Mouse (Mus musculus) hindbrain, embryonic 12.5 days (tissue): ENCODE measurements around the gene Myt1l. TPM values are rescaled to one million over a fixed set of nuclear protein-coding genes. Genes with fewer than 3 reads are reported as not detected.

ENCODE experiments used
- ATAC-seq: fragments of 200-750 bp; cut with Nextera tagmentation; 2 replicates; pipeline ENCODE4 v1.8.0; 2017; ENCODE audit warnings: moderate TSS enrichment; ENCODE audit not compliant: low FRiP score
- H3K27ac ChIP-seq: fragments of 300-500 bp; sonication (generic); 2 replicates; pipeline ENCODE4 v1.5.1; 2016; ENCODE audit warnings: mild to moderate bottlenecking
- H3K27me3 ChIP-seq: fragments of 300-500 bp; sonication (generic); 2 replicates; pipeline ENCODE4 v1.6.1; 2016; ENCODE audit warnings: mild to moderate bottlenecking
- H3K36me3 ChIP-seq: fragments of 300-500 bp; sonication (generic); 2 replicates; pipeline ENCODE4 v1.6.1; 2016; ENCODE audit warnings: mild to moderate bottlenecking
- H3K4me1 ChIP-seq: fragments of 300-500 bp; sonication (generic); 2 replicates; pipeline ENCODE4 v1.6.1; 2016
- H3K4me2 ChIP-seq: fragments of 300-500 bp; sonication (generic); replicated peaks from 2 replicates; pipeline ENCODE4 v1.6.1; 2016; ENCODE audit warnings: mild to moderate bottlenecking
- H3K4me3 ChIP-seq: fragments of 300-500 bp; sonication (generic); 2 replicates; pipeline ENCODE4 v1.5.1; 2016; ENCODE audit warnings: mild to moderate bottlenecking
- H3K9ac ChIP-seq: fragments of 300-500 bp; sonication (generic); 2 replicates; pipeline ENCODE4 v1.6.1; 2016; ENCODE audit warnings: mild to moderate bottlenecking, moderate library complexity
- H3K9me3 ChIP-seq: fragments of 300-500 bp; sonication (generic); replicated peaks from 2 replicates; pipeline ENCODE4 v1.6.1; 2016; ENCODE audit warnings: mild to moderate bottlenecking
- WGBS: fragments of 180-500 bp; shearing (Covaris S2); methylation state at CpG from one replicate; pipeline ENCODE4 v1.1.7; 2016; 5-methylcytosine and 5-hydroxymethylcytosine counted together
- polyA plus RNA-seq: library from polyadenylated mRNA; unstranded; fragments of >200 nt; fragmentation: Nextera tagmentation; extraction: Ambion mirVana; gene quantifications from 2 replicates; pipeline ENCODE4 v1.2.1, GENCODE M21; 2016

The Myt1l gene
- polyA plus RNA-seq, 1 experiment from 2014 or later, result 58.2 TPM

DNA sequence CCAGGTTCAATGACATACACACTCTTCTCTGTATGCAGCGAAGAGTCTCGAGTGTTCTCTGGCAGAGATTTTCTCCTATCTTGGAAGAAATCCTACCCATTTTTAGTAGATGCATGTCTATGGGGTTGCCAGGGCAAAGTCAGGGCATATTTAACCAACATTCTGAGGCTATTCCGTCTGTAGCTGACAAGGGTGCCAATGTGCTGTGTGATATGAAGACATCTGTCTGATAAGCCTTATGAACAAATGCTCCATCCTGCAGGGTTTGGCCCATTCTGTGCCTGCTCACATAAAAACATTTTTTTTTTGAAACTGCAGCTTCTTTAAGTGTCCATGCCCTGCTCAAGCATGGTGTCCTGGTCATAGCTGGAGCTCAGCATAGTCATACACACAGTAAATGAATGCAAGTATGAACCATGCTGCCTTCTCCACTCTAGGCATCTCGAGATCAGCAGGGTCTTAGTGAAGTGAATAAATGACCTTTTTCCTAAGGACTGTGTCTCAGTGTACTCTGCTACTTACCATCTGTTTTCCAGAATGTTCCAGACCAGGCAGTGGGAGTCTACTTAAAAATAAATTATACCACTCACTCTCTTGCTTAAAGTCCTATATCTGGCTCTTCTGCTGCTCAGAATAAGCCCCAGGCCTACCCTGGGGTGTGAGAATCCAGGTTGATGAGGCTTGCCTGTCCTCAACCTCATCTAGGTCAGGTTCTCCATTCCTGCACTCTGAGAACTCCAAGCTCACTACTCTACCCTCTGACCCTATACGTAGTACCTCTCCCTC lies 227.1 kb downstream of the Myt1l start:
- Histone ChIP-seq H3K36me3 (no peaks in the 10 kb centered on the region), H3K4me2 (no peak overlapping the region), H3K9ac (no peak overlapping the region), H3K4me3 (no peak overlapping the region), H3K27ac (no peak overlapping the region), H3K9me3 (no peaks in the 10 kb centered on the region), H3K4me1 (no peaks in the 10 kb centered on the region; the same call in 1 of the 2 replicates), H3K27me3 (no peaks in the 10 kb centered on the region)
- no peak for ATAC-seq
- 87% methylated on average over 5 of the region's 5 CpGs for WGBS

DNA sequence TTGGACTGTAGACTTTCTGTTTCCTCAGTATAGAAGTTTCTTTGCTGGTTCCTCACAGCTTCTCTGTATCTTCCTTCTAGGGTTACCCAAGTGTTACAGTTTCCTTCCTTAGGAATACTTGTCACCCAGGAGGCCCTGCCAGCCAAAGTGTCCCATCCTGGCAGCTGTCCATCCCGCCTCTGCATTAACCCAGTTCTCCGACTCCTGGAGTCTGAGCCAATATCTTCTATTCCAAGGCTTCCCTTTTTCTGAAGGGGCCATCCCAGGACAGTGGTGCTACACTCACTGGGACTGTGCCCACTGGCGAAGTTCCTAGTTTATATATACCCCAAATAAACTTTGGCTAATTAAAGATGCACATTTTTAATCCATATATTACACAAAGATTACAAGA lies 227.7 kb downstream of the Myt1l start:
- H3K27me3 ChIP-seq, result no peaks in the 10 kb centered on the region
- H3K4me3 ChIP-seq, result no peak overlapping the region
- no peaks in the 10 kb centered on the region for H3K4me1 ChIP-seq
- no peak for ATAC-seq
- no peak overlapping the region for H3K9ac ChIP-seq
- no peaks in the 10 kb centered on the region for H3K36me3 ChIP-seq
- no peaks in the 10 kb centered on the region for H3K9me3 ChIP-seq
- H3K27ac ChIP-seq, result no peak overlapping the region
- WGBS, result 90% methylated on average over 3 of the region's 3 CpGs
- H3K4me2 ChIP-seq, result no peak overlapping the region

GRCm38 (mm10) chr12:29760611-29761010 lies 232.4 kb downstream of the Myt1l start:
- no peak for ATAC-seq
- Histone ChIP-seq H3K27ac (no peak overlapping the region), H3K9ac (no peak overlapping the region), H3K9me3 (no peaks in the 10 kb centered on the region), H3K36me3 (no peaks in the 10 kb centered on the region), H3K4me3 (no peak overlapping the region), H3K4me1 (no peaks in the 10 kb centered on the region), H3K27me3 (no peaks in the 10 kb centered on the region), H3K4me2 (no peak overlapping the region)
- 86% methylated on average over 4 of the region's 4 CpGs for WGBS

- H3K4me1 ChIP-seq, result no peaks in the 10 kb centered on the region
- H3K9ac ChIP-seq, result no peak overlapping the region
- H3K9me3 ChIP-seq, result no peaks in the 10 kb centered on the region
- no peaks in the 10 kb centered on the region for H3K27me3 ChIP-seq
- H3K36me3 ChIP-seq, result no peaks in the 10 kb centered on the region
- no peak overlapping the region for H3K4me2 ChIP-seq
- H3K4me3 ChIP-seq, result no peak overlapping the region
- WGBS, result 96% methylated on average over 1 of the region's 1 CpGs
- no peak for ATAC-seq
- no peak overlapping the region for H3K27ac ChIP-seq
These were observed 238.0 kb downstream of the Myt1l start for GRCm38 (mm10) chr12:29766158-29766557.

DNA sequence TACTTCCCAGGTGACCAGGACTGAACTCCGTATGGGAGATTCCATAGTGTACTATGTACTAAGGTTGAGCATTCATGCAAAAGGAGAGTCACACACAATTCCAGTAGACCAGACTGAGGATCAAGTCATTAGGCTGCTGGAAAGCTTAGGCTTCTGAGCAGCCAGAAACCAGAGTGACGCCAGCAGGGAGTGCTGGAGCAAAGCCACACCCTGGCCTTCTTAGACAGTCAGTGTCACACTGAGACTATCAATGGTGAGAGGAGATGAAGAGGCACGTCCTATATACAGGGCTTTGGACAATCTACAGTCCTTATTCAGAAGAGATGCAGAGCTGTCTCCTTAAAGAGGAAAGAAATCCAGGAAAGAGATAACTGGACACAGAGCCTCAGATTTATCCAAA lies 243.6 kb downstream of the Myt1l start:
- 80% methylated on average over 3 of the region's 3 CpGs for WGBS
- H3K9me3 ChIP-seq, result no peaks in the 10 kb centered on the region
- H3K36me3 ChIP-seq, result no peaks in the 10 kb centered on the region; the same call in 1 of the 2 replicates
- H3K4me2 ChIP-seq, result no peak overlapping the region
- no peak for ATAC-seq
- no peak overlapping the region for H3K27ac ChIP-seq
- H3K4me3 ChIP-seq, result no peak overlapping the region
- no peaks in the 10 kb centered on the region for H3K27me3 ChIP-seq
- no peaks in the 10 kb centered on the region for H3K4me1 ChIP-seq
- H3K9ac ChIP-seq, result no peak overlapping the region

GRCm38 (mm10) chr12:29772401-29772800 lies 244.2 kb downstream of the Myt1l start:
- ATAC-seq, result no peak
- Histone ChIP-seq H3K9me3 (no peaks in the 10 kb centered on the region), H3K27ac (no peak overlapping the region), H3K27me3 (no peaks in the 10 kb centered on the region), H3K4me1 (no peaks in the 10 kb centered on the region), H3K4me3 (no peak overlapping the region), H3K9ac (no peak overlapping the region), H3K36me3 (no peaks in the 10 kb centered on the region; the same call in 1 of the 2 replicates), H3K4me2 (no peak overlapping the region)

- Histone ChIP-seq H3K27ac (no peak overlapping the region), H3K4me1 (no peaks in the 10 kb centered on the region), H3K9ac (no peak overlapping the region), H3K9me3 (no peaks in the 10 kb centered on the region), H3K36me3 (no peaks in the 10 kb centered on the region; the same call in 1 of the 2 replicates), H3K4me2 (no peak overlapping the region), H3K27me3 (no peaks in the 10 kb centered on the region), H3K4me3 (no peak overlapping the region)
- ATAC-seq, result no peak
- 84% methylated on average over 2 of the region's 2 CpGs for WGBS
These were observed 250.7 kb downstream of the Myt1l start for GRCm38 (mm10) chr12:29778901-29779300.

GRCm38 (mm10) chr12:29789319-29790050 lies 261.3 kb downstream of the Myt1l start:
- Histone ChIP-seq H3K9ac (no peak overlapping the region), H3K4me2 (peak overlapping the region; percentile 31)
- 29% methylated on average over 16 of the region's 16 CpGs for WGBS

DNA sequence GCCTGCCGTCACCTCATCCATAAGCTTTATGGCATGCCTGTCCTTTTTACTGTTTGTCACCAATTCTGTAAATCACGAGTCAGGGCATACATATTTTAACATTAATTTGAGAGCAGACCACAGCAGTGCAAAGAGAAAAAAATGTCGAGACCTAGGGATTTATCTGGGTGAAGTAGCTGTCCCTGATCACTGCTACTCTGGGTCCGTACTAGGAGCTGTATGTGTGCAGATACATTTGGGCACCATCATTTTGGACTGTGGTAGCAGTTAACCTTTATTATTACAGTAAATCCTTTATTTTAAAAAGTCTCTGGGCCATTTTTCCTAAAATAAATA lies 261.8 kb downstream of the Myt1l start:
- peaks cover 30% of the 10 kb centered on the region for H3K4me1 ChIP-seq
- H3K4me2 ChIP-seq, result peak overlapping the region; percentile 31
- ATAC-seq, result peak; percentile 42; the same call in 1 of the 2 replicates
- H3K4me3 ChIP-seq, result no peak overlapping the region
- no peaks in the 10 kb centered on the region for H3K36me3 ChIP-seq
- no peaks in the 10 kb centered on the region for H3K9me3 ChIP-seq
- H3K9ac ChIP-seq, result no peak overlapping the region
- H3K27ac ChIP-seq, result peak overlapping the region; percentile 89
- H3K27me3 ChIP-seq, result no peaks in the 10 kb centered on the region
- 37% methylated on average over 4 of the region's 4 CpGs for WGBS

More at GRCm38 (mm10) chr12:29789319-29790050, 261.3 kb downstream of the Myt1l start:
- Histone ChIP-seq H3K4me1 (peaks cover 29% of the 10 kb centered on the region), H3K27me3 (no peaks in the 10 kb centered on the region), H3K4me3 (no peak overlapping the region), H3K9me3 (no peaks in the 10 kb centered on the region), H3K36me3 (no peaks in the 10 kb centered on the region), H3K27ac (peak overlapping the region; percentile 89)
- peak; percentile 94 for ATAC-seq

GRCm38 (mm10) chr12:29792998-29793397 lies 264.8 kb downstream of the Myt1l start:
- peak overlapping the region; percentile 37; the same call in 1 of the 2 replicates for H3K27ac ChIP-seq
- H3K4me3 ChIP-seq, result no peak overlapping the region
- H3K4me2 ChIP-seq, result no peak overlapping the region
- H3K9ac ChIP-seq, result no peak overlapping the region
- no peak for ATAC-seq
- no peaks in the 10 kb centered on the region for H3K9me3 ChIP-seq
- no peaks in the 10 kb centered on the region for H3K27me3 ChIP-seq
- no peaks in the 10 kb centered on the region for H3K36me3 ChIP-seq
- 77% methylated on average over 5 of the region's 5 CpGs for WGBS
- H3K4me1 ChIP-seq, result peaks cover 28% of the 10 kb centered on the region

- 45% methylated on average over 5 of the region's 5 CpGs for WGBS
- Histone ChIP-seq H3K4me2 (no peak overlapping the region), H3K27me3 (no peaks in the 10 kb centered on the region), H3K4me3 (no peak overlapping the region), H3K9ac (no peak overlapping the region), H3K27ac (no peak overlapping the region), H3K9me3 (no peaks in the 10 kb centered on the region), H3K4me1 (peaks cover 13% of the 10 kb centered on the region), H3K36me3 (no peaks in the 10 kb centered on the region)
- ATAC-seq, result no peak
These were observed 267.0 kb downstream of the Myt1l start for GRCm38 (mm10) chr12:29795107-29795673.

DNA sequence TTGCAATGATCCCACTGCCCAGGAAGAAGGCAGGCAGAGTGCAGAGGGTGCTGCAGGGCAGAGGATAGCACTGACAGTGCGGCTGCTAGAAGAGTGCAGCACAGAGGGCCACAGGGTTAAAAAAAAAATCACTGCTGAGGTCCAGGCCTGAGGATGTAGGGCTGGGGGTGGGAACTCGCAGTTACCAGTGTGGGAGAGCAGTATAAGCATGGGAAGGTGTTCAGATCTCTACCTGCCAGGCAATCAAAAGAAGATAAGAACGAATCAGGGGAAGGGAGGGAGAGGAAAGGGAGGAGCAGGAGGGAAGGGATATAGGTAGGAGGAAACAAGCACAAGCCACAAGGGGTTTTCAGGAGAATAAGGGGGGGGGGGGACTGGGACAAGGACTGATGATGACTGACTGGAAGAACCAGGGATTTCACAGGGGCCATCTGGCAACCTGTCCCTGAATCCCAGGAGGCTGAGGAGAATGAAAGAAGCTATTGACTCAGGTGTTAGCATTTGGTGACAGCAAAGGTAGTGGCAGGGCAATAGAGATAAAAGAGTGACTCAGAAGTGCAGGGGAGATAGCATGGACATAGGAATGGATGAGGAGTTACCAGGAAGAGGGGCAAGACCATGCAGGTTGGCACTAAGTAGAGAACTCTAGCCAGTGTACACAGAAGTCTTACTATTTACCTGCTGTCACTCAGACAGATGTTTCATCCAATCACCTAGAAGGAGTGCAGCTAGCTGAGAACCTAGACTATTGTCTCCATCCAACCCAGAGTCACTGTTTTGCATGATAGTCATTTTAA lies 270.6 kb downstream of the Myt1l start:
- H3K4me3 ChIP-seq, result no peak overlapping the region
- peaks cover 3% of the 10 kb centered on the region for H3K4me1 ChIP-seq
- ATAC-seq, result no peak
- H3K27me3 ChIP-seq, result no peaks in the 10 kb centered on the region
- H3K27ac ChIP-seq, result no peak overlapping the region
- no peaks in the 10 kb centered on the region for H3K9me3 ChIP-seq
- H3K36me3 ChIP-seq, result no peaks in the 10 kb centered on the region
- 68% methylated on average over 3 of the region's 3 CpGs for WGBS
- no peak overlapping the region for H3K9ac ChIP-seq
- H3K4me2 ChIP-seq, result no peak overlapping the region
